Mouse (Mus musculus) brain, embryonic 14.5 days (tissue): ENCODE data around the gene Rnf157.

Experiments
- CTCF ChIP-seq: fragments of 200-500 bp; IDR thresholded peaks from 2 replicates; pipeline ENCODE4 v1.5.1; 2012; ENCODE audit warnings: inconsistent platforms, mild to moderate bottlenecking, moderate library complexity, borderline replicate concordance; ENCODE audit not compliant: insufficient read depth, insufficient read length; ENCODE audit errors: extremely low read depth
- POLR2A ChIP-seq: fragments of 200-500 bp; IDR thresholded peaks from 2 replicates; pipeline ENCODE4 v1.6.1; 2012; ENCODE audit warnings: mild to moderate bottlenecking, inconsistent platforms, borderline replicate concordance; ENCODE audit not compliant: poor library complexity, insufficient read depth, insufficient read length, severe bottlenecking; ENCODE audit errors: extremely low read depth

- no peak for TF ChIP-seq POLR2A
- no peak for TF ChIP-seq CTCF
Measured at GRCm38 (mm10) chr11:116396934-116397330, 15.9 kb downstream of the Rnf157 start.
